Mouse (Mus musculus) liver, embryonic 14.5 days (tissue): ENCODE data around the gene 2410137M14Rik. TPM values are rescaled to one million over a fixed set of nuclear protein-coding genes. Genes with fewer than 3 reads are reported as not detected.

ENCODE experiments used
- ATAC-seq: fragments of 200-750 bp; cut with Nextera tagmentation; 2 replicates; pipeline ENCODE4 v1.8.0; 2017; ENCODE audit warnings: moderate number of reproducible peaks, mild to moderate bottlenecking, moderate library complexity; ENCODE audit not compliant: insufficient read depth
- DNase-seq, 3 experiments: peaks; one replicate each; pipeline ENCODE4 v3.0.0-alpha.2; 2012 to 2013; ENCODE audit warnings: low read depth in 3 of 3, low spot score in 3 of 3
- H3K27ac ChIP-seq: fragments of 300-500 bp; sonication (generic); 2 replicates; pipeline ENCODE4 v1.5.1; 2014; ENCODE audit warnings: moderate library complexity, mild to moderate bottlenecking, control low read depth, inconsistent platforms
- H3K27me3 ChIP-seq: fragments of 300-500 bp; sonication (generic); 2 replicates; pipeline ENCODE4 v1.6.1; 2014; ENCODE audit warnings: mild to moderate bottlenecking, low read length, moderate library complexity; ENCODE audit not compliant: control insufficient read depth, insufficient read depth
- H3K36me3 ChIP-seq: fragments of 300-500 bp; sonication (generic); replicated peaks from 2 replicates; pipeline ENCODE4 v1.6.1; 2014; ENCODE audit warnings: low read depth; ENCODE audit not compliant: control insufficient read depth, insufficient read depth
- H3K4me1 ChIP-seq, 2 experiments: fragments of 200-500 bp in 1 of 2; fragments of 300-500 bp in 1 of 2; sonication (generic) in 1 of 2; replicated peaks; 2 replicates each; pipeline ENCODE4 v1.6.1; 2012 to 2014; ENCODE audit warnings: antibody characterized with exemption in 1 of 2, inconsistent platforms in 1 of 2, low read length in 1 of 2; ENCODE audit not compliant: control insufficient read depth in 2 of 2, insufficient read depth in 2 of 2
- H3K4me2 ChIP-seq: fragments of 300-500 bp; sonication (generic); 2 replicates; pipeline ENCODE4 v1.6.1; 2014; ENCODE audit warnings: low read depth, mild to moderate bottlenecking, control low read depth, moderate library complexity
- H3K4me3 ChIP-seq, 2 experiments: fragments of 200-500 bp in 1 of 2; fragments of 300-500 bp in 1 of 2; sonication (generic) in 1 of 2; 2 replicates each; pipeline ENCODE4 v1.5.1; 2012 to 2014; ENCODE audit warnings: low read depth in 2 of 2, low read length in 2 of 2, mild to moderate bottlenecking in 2 of 2, control low read depth in 1 of 2, inconsistent platforms in 1 of 2, moderate library complexity in 1 of 2; ENCODE audit not compliant: insufficient read depth in 1 of 2
- H3K9ac ChIP-seq: fragments of 300-500 bp; sonication (generic); replicated peaks from 2 replicates; pipeline ENCODE4 v1.6.1; 2014; ENCODE audit warnings: mild to moderate bottlenecking, control low read depth, moderate library complexity
- H3K9me3 ChIP-seq: fragments of 300-500 bp; sonication (generic); 2 replicates; pipeline ENCODE4 v1.6.1; 2016; ENCODE audit warnings: low read length, mixed read lengths; ENCODE audit not compliant: control insufficient read depth
- CTCF ChIP-seq: IDR thresholded peaks from 2 replicates; pipeline ENCODE4 v1.5.1; 2016; ENCODE audit warnings: antibody characterized with exemption, low read depth, control low read depth
- EP300 ChIP-seq: IDR thresholded peaks from 2 replicates; pipeline ENCODE4 v1.6.1; 2016; ENCODE audit warnings: antibody characterized with exemption, low read depth
- WGBS: fragments of 180-500 bp; shearing (Covaris S2); extraction: QIAGEN DNeasy Blood & Tissue Kit; methylation state at CpG from one replicate; pipeline ENCODE4 v1.1.7; 2014; ENCODE audit not compliant: insufficient replicate concordance; 5-methylcytosine and 5-hydroxymethylcytosine counted together
- polyA plus RNA-seq, 2 experiments: library from polyadenylated mRNA; depleted of rRNA in 1 of 2; stranded (reverse) in 1 of 2; unstranded in 1 of 2; fragments of >200 nt; fragmentation: Nextera tagmentation in 1 of 2; extraction: Ambion mirVana in 1 of 2; gene quantifications; 2 replicates each; pipeline versions ENCODE4 v1.2.1 to v1.2.3; 2012 to 2014

2410137M14Rik gene
- polyA plus RNA-seq, 2 experiments, result not detected

DNA sequence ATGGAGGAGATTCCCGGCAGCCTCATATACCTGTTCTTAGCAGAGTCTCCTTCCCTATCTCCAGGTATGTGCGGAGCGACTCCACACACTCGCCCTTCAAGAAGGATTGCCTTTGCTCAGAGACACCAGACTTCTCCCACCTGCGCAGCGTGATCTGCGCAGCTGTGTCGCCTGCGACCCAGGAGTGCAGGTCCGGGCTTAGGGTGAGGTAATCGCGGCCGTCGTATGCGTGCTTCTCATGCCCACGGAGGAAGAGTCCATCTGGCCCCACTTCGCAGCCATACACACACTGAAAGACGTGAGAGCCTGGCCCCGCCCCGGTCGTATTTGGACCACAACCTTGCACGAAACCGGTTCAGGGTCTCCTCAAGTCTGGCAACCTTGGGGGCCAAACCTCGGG, 7.4 kb upstream of the 2410137M14Rik start:
- no peak overlapping the region for H3K4me3 ChIP-seq
- H3K9me3 ChIP-seq, result no peaks in the 10 kb centered on the region
- no peaks in the 10 kb centered on the region for H3K4me1 ChIP-seq
- TF ChIP-seq CTCF (no peak), EP300 (no peak)
- no peak overlapping the region for H3K4me2 ChIP-seq
- H3K36me3 ChIP-seq, result no peaks in the 10 kb centered on the region
- H3K27me3 ChIP-seq, result peaks cover 18% of the 10 kb centered on the region
- no peak overlapping the region for H3K9ac ChIP-seq
- ATAC-seq (no peak), DNase-seq (no peak)
- H3K27ac ChIP-seq, result no peak overlapping the region
- WGBS, result 7% methylated on average over 24 of the region's 24 CpGs

DNA sequence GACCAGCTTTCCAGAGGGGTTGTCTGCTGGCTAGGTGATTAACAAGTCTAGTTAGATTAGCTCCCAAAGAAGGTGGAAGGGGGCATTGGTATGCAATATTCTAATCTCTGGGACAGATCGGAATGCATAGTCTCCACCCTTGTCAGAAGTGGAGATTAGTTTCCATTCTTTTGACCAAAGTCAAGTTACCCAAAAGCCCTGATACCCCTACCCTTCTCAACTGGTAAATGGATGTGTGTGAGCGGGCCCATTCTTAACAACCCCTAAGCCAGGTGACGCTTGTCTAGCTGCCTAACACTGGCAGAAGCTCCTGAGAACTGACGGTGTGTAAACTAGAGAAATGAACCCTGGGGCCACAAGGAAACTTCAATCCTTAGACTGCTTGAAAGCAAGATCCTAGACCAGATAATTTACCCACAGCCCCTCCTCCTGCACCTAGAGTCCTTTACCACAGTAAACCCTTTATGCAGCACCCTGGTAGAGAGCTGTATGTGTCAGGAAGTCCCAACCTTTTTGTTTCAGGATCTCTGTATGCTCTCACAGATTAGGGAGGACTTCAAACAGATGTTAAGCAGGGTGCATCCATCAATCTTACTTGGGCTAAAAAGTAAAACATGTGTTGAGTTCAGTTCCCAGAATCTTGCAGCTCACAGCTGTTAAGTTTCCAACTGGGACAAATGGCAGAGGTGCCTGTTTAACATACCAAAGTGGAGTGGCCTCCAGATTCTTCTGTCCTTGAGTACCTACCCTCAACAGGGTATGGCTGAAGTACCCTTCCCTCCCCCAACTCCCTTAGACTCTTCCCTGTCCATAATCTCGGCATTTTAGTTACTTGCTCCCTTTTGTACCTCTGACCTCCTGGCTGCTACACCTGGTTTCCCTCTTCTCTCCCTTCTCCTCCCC, 1.5 kb upstream of the 2410137M14Rik start:
- Histone ChIP-seq H3K4me2 (no peak overlapping the region), H3K4me1 (no peaks in the 10 kb centered on the region; a peak in 1 of 4 replicates), H3K36me3 (no peaks in the 10 kb centered on the region), H3K27me3 (peaks cover 1% of the 10 kb centered on the region), H3K9ac (no peak overlapping the region), H3K27ac (no peak overlapping the region), H3K4me3 (no peak overlapping the region), H3K9me3 (no peaks in the 10 kb centered on the region)
- DNase-seq, result no peak
- 27% methylated on average over 5 of the region's 5 CpGs for WGBS
- no peak for ATAC-seq
- TF ChIP-seq EP300, result no peak
- TF ChIP-seq CTCF, result no peak

DNA sequence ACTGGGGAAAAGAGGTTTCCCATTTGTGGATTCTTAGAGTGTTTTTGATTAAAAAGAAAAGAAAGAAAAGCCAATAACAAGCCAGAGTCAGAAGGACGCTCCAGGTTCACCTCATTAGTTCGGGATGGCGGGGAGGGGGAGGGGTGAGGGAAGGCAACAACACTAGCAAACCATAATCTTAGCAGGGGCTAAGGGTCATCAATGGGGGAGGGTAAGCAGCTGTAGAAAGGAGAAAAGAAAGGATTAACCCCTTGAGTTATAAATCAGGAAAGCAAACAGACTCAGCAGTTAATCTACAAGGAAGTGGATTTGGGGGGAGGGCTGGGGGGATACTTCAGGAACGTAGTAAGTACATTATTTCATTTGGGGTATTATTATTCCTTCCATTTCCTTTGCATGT, 808 bp upstream of the 2410137M14Rik start:
- Histone ChIP-seq H3K4me2 (no peak overlapping the region), H3K4me1 (no peaks in the 10 kb centered on the region; a peak in 1 of 4 replicates), H3K4me3 (no peak overlapping the region), H3K9ac (no peak overlapping the region), H3K9me3 (no peaks in the 10 kb centered on the region), H3K27me3 (no peaks in the 10 kb centered on the region), H3K27ac (no peak overlapping the region), H3K36me3 (no peaks in the 10 kb centered on the region)
- ATAC-seq (no peak), DNase-seq (no peak)
- TF ChIP-seq CTCF (no peak), EP300 (no peak)
- 8% methylated on average over 4 of the region's 4 CpGs for WGBS

DNA sequence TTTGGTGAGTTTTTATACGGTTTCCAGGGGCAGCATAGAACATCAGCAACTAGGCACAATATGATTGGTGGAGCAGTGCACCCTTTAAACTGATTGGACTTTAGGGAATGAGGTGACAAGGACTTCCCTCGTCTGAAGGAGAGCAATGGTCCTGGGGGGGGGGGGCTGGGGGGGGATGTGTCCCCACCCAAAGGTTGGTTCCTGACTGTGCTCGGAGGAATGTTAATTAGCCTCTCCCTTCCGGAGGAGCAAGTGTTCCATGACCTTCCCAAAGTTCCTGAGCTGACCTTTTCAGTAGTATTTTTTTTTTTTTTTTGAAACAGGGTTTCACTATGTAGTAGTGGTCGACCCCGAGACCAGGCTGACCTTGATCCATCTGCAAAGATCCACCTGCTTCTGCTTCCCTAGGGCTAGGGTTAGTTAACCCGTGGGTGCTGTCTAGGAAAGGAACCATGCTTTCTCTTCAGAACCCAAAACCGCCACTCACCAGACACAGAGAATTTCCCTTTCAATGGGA, 7.7 kb downstream of the 2410137M14Rik start:
- no peaks in the 10 kb centered on the region for H3K9me3 ChIP-seq
- H3K4me1 ChIP-seq, result no peaks in the 10 kb centered on the region; a peak in 1 of 4 replicates
- no peak overlapping the region for H3K9ac ChIP-seq
- no peaks in the 10 kb centered on the region for H3K36me3 ChIP-seq
- TF ChIP-seq EP300 (no peak), CTCF (no peak)
- no peaks in the 10 kb centered on the region for H3K27me3 ChIP-seq
- DNase-seq (no peak), ATAC-seq (no peak)
- no peak overlapping the region for H3K4me3 ChIP-seq
- 42% methylated on average over 8 of the region's 8 CpGs for WGBS
- no peak overlapping the region for H3K27ac ChIP-seq
- no peak overlapping the region for H3K4me2 ChIP-seq

GRCm38 (mm10) chr17:36972791-36973190, 8.2 kb downstream of the 2410137M14Rik start:
- ATAC-seq, result no peak
- Histone ChIP-seq H3K4me3 (no peak overlapping the region), H3K4me2 (no peak overlapping the region), H3K9me3 (no peaks in the 10 kb centered on the region), H3K4me1 (no peaks in the 10 kb centered on the region; a peak in 1 of 4 replicates), H3K27me3 (no peaks in the 10 kb centered on the region), H3K9ac (no peak overlapping the region), H3K27ac (no peak overlapping the region), H3K36me3 (no peaks in the 10 kb centered on the region)
- DNase-seq, result no peak
- WGBS, result 37% methylated on average over 3 of the region's 3 CpGs
- TF ChIP-seq CTCF, result no peak
- TF ChIP-seq EP300, result no peak
